Mouse (Mus musculus) lung, postnatal 36 days (tissue): ENCODE measurements around the gene P2rx4.

Source experiments
- DNase-seq: peaks from one replicate; pipeline ENCODE4 v3.0.0; 2022; ENCODE audit warnings: mixed read lengths

Gene P2rx4

DNA sequence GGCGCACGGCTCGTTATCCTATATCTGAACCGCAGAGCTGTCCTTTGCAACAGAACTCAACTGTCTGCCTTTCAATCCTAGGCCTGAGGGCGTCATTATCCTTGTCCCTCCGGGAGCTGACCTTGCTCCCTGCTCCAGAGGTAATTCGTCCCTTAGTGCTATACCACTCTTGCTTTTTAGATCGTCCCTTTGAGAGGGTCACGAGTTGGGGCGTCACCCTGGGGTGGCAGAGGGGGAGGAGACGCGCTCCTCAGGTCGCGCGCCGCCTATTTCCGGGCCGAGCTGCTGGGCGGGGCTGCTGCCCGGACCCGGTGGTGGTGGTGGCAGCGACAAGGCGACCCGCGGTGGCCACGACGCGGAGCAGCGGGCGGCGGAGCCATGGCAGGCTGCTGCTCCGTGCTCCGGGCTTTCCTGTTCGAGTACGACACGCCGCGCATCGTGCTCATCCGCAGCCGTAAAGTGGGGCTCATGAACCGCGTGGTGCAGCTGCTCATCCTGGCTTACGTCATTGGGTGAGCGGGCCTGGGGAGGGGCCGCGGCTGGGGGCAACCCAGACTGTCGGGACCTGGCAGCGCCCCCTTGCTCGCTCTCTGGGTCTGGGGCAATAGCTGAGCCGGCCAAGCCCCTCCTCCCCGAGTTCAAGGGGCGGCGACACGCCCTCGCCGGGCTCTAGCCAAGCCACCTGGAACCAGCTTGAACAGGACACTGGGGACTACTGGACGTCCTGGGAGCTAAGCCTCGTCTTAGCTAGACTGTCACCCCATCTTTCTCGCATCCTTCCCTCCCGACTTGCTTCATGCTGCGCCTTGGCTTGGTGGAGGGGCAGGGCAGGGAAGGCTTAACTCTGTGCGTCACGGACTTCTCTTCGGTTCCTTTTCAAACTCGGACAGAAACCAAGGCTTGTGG lies at the start of gene P2rx4:
Gene P2rx4 (plus strand): TSS at position 269 of the 906 bp plus-strand sequence.
- peak; percentile 93 for DNase-seq

DNA sequence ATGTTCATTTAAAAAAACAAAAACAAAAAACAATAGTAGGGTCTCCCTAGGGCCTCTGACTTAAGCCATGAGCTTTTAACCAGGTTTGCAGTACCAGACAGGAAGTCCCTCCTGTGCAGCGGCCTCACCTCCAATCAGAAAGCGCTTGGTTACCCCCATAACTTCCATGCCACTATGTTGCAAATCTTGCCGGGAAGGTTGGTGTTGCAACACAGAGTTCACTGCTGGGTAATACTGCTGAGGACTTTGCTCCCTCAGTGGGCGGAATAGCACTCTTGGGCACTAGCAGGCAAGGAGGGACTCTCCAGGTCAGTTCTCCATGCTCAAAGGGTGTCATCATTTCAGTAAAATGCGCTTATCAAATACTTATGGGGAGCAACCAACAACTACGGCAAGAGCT lies 44.8 kb upstream of the P2rx4 start:
- no peak for DNase-seq

DNA sequence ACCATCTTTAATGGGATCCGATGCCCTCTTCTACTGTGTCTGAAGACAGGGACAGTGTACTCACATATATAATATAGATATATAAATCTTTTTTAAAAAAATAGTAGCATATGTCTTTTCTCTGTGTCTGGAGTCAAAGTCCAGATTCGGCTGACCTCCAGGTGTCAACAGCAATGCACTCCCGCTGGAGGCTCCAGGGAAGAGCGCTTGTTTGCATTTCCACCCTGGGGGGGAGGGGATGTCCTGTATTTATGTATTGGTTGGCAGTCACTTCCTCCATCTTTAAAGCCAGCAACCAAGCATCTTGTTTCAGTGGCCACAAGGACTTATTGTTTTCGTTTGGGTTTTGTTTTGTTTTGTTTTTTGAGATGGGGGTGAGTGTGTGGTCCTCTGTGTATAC lies 42.3 kb upstream of the P2rx4 start:
- DNase-seq: no peak

DNA sequence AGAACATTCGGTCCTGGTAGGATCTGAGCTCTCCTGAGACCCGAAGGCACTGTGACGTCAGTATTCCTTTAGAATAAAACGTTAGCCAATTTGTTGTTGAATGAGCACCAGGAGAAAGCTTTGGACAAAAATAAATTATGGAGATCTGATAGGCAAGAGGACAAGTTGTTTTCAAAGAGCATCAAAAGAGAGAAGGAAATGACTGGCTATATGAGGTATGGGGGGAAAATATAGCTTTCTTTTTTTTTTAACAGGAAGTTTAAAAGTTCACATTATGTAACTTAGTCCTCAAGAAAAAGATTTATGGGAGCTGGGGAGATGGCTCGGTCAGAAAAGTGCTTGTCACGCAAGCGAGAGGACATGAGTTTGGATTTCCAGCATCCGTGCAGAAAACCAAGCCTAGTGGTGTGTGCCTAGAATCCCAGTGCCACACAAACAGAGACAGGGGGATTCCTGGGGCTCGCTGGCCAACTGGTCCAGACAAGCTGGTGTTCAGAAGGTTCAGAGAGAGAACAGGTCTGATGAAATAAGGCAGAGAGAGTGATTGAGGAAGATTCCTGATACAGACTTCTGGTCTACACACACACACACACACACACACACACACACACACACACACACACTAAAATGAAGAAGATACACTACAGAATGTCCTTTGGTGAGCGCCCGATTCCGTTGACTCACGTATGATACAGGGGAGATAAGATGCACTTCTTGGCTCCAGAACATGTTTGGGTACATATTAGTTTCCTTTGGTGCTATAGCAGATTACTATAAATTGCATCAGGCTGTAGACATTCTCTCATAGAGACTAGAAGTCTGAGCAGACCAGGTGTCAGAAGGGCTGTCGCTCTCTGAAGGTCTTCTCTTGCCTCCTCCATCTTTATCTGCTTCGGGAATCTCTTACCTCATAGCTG lies 38.1 kb upstream of the P2rx4 start:
- DNase-seq: no peak

DNA sequence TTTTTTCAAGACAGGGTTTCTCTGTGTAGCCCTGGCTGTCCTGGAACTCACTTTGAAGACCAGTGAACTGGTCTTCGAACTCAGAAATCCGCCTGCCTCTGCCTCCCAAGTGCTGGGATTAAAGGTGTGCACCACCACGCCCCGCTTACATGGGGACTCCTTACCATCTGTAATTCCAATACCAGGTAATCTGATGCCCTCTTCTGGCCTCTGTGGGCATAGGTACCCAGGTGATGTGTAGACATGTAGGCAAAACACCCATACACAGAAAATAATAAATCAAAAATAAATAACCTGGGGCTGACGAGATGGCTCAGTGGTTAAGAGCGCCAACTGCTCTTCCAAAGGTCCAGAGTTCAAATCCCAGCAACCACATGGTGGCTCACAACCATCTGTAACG lies 35.7 kb upstream of the P2rx4 start:
- DNase-seq: peak; percentile 60

DNA sequence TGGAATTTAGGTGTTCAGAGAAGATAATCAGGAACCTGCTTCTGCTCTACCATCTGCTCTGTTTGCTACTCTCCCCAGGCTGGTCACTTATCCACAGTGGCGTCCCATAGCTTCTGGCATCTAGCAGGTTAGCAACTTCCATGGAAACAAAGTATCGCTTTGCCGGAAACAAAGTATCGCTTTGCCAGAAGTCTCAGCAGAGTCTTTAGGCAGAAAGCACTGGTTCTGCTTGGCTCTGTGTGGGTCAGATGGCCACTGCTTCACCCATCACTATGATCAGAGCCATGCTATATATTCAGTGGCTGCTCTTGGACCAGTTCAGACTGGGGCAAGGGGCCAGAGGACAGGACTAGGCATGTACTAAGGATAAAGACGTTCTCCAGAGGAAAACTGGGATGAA lies 35.0 kb upstream of the P2rx4 start:
- DNase-seq: no peak

DNA sequence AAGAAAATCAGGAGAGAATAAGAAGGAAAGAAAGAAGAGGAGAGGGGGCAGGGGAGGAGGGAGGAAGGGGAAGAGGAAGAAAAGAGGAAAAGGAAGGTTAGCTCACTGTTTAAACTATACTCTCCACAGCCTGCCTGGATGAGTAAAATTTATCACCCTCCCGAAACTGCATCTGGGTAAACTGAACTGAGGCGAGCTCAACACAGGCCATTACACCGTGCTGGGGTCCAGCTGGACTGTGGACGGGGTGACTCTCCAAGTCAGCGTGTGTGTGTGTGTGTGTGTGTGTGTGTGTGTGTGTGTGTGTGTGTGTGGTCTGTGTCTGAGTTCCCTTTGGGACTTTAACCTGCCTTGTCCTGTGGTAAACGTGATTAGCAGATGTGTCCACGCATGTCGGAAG lies 31.3 kb upstream of the P2rx4 start:
- DNase-seq: no peak

DNA sequence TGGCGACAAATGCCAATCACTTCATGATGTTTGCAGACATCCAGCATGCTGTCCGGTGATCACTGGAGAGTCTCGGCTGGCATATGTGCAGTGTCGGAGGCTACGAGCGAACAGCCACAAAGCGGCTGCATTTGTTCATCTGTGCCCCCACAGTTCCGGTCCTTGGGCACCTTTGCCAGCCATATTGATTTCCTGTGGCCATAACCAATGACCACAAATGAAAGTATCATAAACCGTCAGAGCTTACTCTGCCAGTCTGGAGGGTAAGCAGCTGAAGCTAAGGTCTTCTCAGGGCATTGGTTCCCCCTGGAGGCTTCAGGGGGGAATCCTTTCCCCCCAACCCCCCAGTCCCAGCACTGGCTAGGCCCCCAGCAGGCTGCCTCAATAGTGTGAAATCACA lies 29.4 kb upstream of the P2rx4 start:
- no peak for DNase-seq

DNA sequence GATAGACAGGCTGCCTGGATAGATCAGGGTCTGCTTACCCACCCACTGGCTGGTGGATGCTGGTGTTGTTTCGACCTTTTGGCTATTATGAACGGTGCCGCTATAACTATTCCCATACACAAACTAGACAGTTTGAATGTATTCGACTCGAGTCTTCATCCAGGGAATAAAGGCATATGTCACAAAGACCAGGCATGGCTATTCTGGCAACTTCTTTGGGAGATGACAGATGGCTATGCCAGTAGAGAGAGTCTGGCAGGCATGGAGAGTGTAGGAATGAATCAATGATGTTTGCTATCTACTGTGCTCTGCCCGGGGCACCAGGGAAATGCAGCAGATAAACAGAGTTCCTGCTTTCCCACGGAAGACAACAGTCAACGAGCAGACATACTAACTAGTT lies 27.5 kb upstream of the P2rx4 start:
- DNase-seq: no peak

DNA sequence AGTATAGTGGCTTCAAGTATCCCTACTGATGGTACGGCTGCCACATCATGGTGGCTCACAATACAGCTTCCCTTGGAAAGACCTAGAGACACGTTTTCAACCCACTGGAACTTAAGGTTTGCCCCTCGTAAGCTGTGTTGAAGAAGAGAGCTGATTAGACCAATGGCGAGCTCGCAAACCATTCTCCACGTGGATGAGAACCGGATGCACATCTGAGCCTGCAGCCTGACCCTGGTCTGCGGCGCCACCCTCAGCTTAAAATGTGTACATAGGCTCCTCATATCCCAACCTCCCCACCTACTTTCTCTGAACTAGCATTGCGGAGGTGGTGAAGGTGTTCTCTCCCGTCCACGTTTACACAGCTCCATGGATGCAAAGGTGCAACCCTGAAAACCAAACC lies 26.1 kb upstream of the P2rx4 start:
- no peak for DNase-seq

DNA sequence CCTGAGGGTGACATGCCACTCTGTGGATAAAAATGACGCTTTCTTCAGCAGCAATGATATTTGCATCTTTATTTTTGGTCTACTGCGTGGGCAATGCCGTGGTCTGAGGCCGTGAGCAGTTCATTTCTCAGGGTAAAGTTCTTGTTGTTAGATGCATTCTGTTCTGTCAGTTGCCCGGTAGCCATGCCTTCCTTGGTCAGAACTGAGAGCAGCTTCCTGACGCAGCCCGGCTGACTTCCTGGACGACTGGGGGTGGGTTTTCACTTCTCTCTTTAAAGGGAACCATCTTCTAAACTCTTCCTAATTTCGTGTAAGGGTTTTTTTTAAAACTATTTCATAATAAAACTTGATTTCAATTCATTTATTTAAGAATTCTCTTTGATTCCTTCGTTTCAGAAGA lies 23.4 kb upstream of the P2rx4 start:
- no peak for DNase-seq

DNA sequence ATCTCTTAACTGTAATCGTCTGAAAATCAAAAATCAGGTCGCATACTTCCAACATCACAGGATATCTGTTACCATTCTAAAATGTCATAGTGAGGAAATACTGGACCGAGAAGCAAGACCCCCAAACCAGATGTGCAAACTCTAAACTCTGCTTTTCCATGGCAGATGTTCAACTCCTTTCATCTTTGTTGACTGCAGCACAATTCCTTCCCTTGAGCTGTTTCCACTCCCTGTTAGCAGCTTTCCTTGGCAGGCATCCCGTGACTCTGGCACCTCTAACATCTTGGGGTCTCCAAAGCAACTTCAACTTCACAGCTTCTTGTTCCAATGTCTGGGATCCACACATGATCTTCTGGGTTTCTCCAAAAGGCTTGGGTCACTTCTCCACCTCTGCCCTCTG lies 20.0 kb upstream of the P2rx4 start:
- DNase-seq: no peak

DNA sequence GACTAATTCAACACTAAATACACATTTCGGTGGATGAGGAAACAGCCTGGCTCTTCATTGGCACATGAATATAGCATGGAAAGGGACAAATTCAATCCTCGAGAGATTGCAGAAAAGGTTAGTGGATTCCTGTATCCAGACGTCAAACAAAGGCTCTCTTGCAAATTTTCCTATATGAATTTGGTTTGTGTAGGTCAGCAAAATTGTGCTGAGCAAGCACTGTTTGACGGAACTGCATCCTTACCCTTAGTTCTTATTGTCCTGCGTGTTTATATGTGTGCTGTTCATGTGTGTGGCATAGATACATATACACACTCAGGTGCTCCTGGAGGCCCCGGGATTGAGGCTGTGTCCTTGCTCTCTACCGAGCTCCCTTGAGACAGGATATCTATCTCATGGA lies 18.2 kb upstream of the P2rx4 start:
- no peak for DNase-seq

DNA sequence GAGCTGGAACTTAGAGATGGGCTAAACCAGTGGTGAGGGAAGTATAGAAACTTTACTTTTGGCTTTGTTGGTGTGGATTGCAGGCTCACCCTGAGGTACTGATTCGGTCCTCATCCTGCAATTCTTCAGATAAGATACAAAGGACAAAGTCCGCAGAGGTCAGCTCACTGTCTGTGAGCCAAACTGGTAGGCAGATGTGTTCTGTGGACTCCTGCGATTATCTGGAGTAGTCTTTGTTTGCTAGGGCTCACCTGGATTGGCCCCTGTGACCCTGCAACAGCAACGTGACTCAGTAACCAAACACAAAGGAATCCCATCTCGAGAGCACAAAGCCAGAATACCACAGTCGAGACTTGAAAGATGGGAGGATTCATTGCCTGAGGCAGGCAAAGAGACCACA lies 16.9 kb upstream of the P2rx4 start:
- DNase-seq: no peak

DNA sequence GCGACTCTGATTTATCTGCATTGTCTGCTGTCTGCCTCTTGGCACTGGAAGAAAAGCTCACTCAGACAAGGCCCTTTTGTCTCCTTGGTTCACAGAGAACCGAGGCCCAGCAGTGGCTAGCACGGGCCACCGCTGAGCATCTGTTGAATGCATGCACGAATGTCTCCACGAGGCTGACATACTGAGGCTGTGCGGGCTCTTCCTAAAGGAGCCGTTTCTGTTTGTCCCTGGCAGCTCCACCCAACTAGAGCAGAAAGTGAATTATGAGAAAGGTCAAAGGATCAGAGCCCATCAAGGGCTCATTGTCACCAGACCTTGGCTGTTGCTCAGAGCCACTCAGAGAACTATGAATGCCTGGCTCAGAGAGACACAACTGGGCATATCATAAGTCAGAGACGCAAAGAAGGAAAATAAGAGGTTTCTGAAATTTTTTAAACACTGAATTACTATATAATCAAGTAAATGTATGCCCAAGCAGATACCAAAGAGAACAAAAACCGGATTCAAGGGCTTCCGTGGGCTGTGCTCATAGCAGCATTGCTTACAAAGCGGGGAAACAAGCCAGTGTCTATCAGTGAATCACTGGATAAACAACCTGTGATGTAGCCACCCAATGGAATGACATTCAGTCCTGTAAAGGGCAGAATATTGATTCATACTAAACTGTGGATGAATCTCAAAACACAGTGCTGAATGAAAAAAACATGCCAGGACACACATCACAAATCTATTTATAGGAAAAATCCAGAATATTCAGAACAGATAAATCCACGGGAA lies 13.7 kb upstream of the P2rx4 start:
- peak; percentile 62 for DNase-seq

DNA sequence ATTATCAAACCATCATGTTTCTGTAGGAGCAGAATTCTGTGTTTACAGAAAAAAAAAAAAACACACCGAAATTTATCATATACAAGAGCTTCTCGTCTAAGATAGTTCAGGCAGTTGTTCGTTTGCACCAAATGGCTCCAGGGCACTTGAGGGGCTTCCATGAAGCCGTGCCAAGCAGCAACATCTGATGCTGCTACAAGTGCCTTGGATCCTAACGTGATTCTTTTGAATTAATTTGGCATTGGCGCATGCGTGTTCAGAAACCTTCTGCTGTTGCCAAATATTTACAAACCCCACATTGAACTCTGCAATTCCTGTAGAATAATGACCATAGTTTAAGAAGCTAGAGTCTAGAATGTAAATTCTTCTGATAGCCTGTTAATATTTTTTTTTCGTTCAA lies 11.8 kb upstream of the P2rx4 start:
- no peak for DNase-seq

DNA sequence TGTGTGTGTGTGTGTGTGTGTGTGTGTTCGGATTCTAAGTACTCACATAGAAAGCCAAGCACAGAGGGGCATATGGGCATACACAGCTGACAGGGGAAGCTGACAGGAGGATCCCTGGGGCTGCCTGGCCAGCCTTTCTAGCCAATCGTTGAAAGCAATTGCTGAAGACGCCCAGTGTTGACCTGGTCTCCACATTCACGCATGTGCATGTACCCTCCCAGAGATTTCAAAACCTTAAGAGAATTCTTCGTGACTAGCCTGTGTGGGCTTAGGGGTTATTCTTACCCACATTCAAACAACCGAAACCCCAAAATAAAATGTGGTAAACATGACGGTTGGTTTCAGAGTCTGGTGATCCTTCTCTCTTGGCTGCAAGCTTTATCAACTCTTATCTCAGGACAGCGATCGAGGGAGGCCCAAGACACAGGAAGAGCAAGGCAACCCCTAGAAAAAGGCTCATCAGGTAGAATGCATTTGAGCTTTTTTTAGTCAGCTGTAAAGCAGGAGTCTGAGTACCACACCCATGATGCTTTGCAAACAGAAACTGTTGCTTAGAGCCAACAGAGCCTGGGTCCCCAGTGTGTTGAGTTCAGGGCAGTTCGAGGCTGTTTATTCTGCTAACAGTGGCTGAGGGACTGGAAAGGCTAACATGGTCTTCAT lies 9.2 kb upstream of the P2rx4 start:
- peak; percentile 50 for DNase-seq

DNA sequence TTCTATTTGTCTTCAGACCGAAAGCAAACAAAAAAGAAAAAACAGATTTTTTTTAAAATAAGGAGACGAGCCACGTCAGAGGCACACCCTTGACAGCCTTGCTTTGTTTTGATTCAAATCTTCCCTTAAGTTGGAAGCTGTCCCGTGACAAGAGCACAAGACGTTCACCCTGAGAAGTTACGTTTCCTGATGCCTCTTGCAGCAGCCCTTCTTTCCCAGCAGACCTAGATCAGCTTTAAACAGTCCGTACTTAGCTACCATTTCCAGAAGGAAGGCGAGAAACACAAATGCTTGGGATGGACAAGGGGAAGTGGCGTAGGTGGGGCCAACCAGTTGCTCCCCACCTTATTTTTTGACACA lies 8.7 kb upstream of the P2rx4 start:
- DNase-seq: peak; percentile 50

DNA sequence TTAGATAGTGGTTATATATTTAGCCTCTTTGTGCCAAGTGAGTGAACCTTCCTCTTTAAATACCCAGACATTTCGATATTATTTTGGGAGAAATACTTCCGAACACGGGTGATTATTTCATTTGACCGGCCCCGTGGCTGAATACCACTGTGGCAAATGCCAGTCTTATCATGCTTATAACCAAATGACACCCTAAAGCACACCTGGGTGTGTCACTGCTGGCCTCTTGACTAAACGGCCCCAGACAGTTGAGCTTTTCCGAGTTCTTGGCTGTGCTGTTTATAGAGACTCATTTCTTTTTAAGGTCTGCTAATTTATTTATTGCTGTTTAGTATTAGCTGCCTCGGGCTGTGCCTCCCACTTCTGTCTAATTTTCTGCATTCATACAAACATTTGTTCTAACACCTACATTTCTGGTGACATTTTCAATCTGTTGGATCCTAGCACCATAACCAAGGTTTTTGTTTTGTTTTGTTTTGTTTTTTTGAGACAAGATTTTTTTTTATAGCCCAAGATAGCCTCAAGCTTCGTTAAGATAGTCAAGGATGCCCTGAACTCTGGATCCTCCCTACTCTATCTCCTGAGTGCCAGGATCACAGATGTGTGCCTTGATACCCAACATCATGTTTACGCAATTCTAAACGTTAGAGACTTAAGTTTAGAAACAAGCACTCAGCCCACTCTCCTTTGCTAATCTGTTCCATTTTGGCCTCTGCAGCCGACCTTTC lies 7.1 kb upstream of the P2rx4 start:
- no peak for DNase-seq

DNA sequence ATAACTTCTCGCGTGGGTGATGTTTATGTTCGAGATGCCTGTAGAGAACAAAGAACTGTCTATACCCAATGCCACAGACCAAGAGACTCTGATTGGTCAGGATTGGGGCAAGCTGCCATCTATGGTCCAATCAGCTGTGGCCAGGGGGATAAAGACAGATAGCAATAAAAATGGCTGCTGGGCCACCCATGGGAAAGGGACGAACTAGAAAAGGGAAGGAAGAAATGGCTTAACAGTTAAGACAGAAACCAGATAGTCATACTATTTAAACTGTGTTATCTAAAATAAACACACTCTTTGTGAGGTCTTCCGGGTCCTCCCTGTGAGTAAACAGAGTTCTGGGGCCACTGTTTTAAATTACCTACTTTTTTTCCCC lies 6.5 kb upstream of the P2rx4 start:
- DNase-seq: no peak

DNA sequence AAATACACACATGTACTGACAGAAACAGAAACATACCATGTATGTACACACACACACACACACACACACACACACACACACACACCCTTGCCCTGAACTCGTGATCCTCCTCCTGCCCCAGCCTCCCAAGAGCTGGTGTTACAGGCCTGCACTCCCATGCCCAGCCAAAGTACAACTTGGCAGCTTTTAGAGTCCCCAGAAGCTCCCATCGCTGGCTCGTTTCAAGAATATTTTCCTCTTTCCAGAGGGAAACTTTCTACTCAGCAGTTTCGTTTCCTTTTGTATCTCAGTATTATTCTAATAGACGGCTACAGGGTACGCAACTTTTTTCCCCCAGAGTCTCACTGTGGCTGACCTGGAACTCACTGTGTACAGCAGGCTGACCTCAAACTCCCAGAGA lies 5.2 kb upstream of the P2rx4 start:
- DNase-seq: no peak

DNA sequence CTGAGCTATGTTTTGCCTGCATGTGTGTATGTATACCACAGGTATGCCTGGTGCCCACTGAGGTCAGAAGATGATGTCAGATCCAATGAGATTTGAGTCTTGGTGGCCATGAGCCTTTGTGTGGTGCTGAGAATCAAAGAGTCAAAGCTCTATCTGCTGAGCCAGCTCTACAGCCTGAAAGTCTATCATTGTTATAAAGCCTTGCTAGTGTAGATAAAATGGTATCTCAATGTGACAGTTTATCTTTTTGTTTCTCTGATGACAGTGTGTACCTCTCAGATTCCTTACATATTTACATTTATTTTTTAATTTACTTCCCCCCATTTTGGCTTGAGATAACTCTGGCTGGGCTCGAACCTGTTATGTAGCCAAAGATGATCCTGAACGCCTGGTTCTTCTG lies 3.8 kb upstream of the P2rx4 start:
- DNase-seq: no peak
